ENCODE assay signal across 30 mouse cellular contexts in the genomic region with DNA sequence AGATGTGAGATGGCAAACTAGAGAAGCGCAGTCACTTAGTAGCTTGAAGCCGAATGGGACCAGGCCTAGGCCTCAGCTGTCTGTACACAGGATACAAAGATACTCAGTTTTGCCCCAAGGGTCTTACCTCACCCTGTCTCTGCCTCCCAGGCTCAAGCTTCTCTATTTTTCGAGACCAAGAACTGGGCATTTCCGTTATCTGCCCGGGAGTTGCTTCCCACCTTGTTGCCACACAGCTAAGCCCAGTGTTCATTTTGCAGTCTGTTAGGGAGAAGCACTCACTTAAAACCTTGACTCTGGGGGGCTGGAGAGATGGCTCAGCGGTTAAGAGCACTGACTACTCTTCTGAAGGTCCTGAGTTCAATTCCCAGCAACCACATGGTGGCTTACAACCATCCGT. TPM values are rescaled to one million over a fixed set of nuclear protein-coding genes. Genes with fewer than 3 reads are reported as not detected.
"Had no signal": no experiment of that assay in that cellular context is flagged by ENCODE, and none has a peak within 500 bp of the region (broad histone marks: within the 10 kb centered on the region; RNA-seq: fewer than 3 reads in every experiment).

No protein-coding gene starts in this region.

- H3K4me3 ChIP-seq: heart, embryonic 10.5 days; heart, embryonic 12.5 days; hindbrain, embryonic 10.5 days; hindbrain, embryonic 12.5 days; intestine, embryonic 15.5 days; layer of hippocampus, adult 2 months; left cerebral cortex, adult 2 months; limb, embryonic 13.5 days; limb, embryonic 15.5 days had no signal

- H3K36me3 ChIP-seq: intestine, embryonic 15.5 days; limb, embryonic 13.5 days; limb, embryonic 15.5 days had no signal

- H3K4me2 ChIP-seq: heart, embryonic 12.5 days; hindbrain, embryonic 12.5 days; hindbrain, embryonic 14.5 days; intestine, embryonic 15.5 days; limb, embryonic 13.5 days; limb, embryonic 15.5 days had no signal

- H3K4me1 ChIP-seq: hindbrain, embryonic 12.5 days; intestine, embryonic 15.5 days; limb, embryonic 13.5 days had no signal

- ATAC-seq: forebrain, postnatal 0 days; hindbrain, embryonic 16.5 days; inflammation-experienced regulatory T-cells, adult 6 months; intestine, embryonic 15.5 days; intestine, postnatal 0 days had no signal

- DNase-seq: forebrain, postnatal 0 days; gastrocnemius, postnatal 14 days; gastrocnemius, postnatal 36 days; heart, adult 18-20 months; heart, postnatal 10 days; heart, postnatal 4 days; kidney, adult 18-20 months; kidney, adult 8-10 months; kidney, postnatal 10 days; kidney, postnatal 25 days; left cerebral cortex, postnatal 4 days had no signal

- H3K9me3 ChIP-seq: hindbrain, embryonic 10.5 days; intestine, embryonic 15.5 days; limb, embryonic 13.5 days; limb, embryonic 15.5 days had no signal

- H3K9ac ChIP-seq: forebrain, postnatal 0 days; heart, embryonic 12.5 days; hindbrain, embryonic 12.5 days; hindbrain, embryonic 14.5 days; intestine, embryonic 15.5 days; limb, embryonic 13.5 days; limb, embryonic 15.5 days had no signal

- H3K27me3 ChIP-seq: heart, embryonic 12.5 days; hindbrain, embryonic 12.5 days; intestine, embryonic 15.5 days; limb, embryonic 13.5 days; limb, embryonic 15.5 days had no signal

- H3K27ac ChIP-seq: heart, embryonic 10.5 days; hindbrain, embryonic 10.5 days; hindbrain, embryonic 12.5 days; hindbrain, embryonic 14.5 days; intestine, embryonic 15.5 days; layer of hippocampus, adult 2 months; left cerebral cortex, adult 2 months; limb, embryonic 13.5 days; limb, embryonic 15.5 days had no signal

RNA-seq across cellular contexts. Expression of a gene that starts 18.5 kb away (rescaled TPM):
- total RNA-seq: heart, adult 18-20 months; heart, postnatal 25 days; layer of hippocampus, adult 2 months; layer of hippocampus, postnatal 10 days; layer of hippocampus, postnatal 25 days; left cerebral cortex, adult 2 months; left cerebral cortex, postnatal 14 days; left cerebral cortex, postnatal 4 days had no signal
- polyA plus RNA-seq: gonadal fat pad, adult 2 months; hindbrain, embryonic 12.5 days; hindbrain, embryonic 14.5 days; hindbrain, embryonic 16.5 days; inflammation-experienced regulatory T-cells, adult 6 months; large intestine, adult 2 months had no signal
